Mouse (Mus musculus) monocyte, adult 2 months (primary cell): ENCODE measurements around the gene Yod1.

Experiments used
- DNase-seq, 2 experiments: peaks; one replicate each; pipeline ENCODE4 v3.0.0; 2022; ENCODE audit warnings: low spot score in 2 of 2, low read depth in 1 of 2

Gene Yod1

DNA sequence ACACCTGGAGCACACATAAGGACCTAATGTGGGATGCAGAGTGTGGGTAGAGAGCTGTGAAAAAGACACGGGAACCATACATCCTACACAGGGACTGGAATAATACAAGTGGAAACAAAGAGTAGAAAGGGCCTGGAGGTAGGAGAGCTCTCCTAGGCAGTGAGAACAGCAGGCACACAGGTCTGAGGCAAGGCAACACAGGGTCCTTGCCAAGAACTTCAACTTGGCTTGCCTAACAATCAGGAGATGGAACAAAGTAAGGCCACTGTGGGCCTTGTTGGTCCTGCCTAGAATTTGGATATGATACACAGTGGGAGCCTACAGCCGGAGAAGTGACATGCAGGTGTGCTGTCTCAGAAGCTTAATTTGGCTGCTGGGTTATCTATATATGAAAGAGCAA lies 52.8 kb downstream of the Yod1 start:
- DNase-seq = no peak

DNA sequence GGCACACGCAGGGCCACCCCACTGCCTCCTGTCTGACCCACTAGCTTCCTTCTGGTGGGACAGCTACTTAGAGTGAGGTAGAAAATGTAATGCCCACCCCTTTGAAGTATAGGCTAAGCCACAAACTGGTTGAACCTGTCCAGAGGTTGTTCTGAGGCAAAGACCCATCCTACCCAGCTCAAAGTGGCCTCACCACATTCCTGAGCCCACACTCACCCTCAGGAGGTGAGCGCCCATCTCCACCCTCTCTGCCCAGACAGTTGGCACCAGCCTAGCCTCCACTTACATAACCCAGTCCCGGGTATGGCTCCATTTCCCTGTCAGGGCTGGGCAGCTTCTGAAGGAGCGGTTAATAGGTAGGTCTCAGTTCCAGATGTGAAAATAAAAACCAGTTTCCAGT lies 53.4 kb downstream of the Yod1 start:
- no peak for DNase-seq

DNA sequence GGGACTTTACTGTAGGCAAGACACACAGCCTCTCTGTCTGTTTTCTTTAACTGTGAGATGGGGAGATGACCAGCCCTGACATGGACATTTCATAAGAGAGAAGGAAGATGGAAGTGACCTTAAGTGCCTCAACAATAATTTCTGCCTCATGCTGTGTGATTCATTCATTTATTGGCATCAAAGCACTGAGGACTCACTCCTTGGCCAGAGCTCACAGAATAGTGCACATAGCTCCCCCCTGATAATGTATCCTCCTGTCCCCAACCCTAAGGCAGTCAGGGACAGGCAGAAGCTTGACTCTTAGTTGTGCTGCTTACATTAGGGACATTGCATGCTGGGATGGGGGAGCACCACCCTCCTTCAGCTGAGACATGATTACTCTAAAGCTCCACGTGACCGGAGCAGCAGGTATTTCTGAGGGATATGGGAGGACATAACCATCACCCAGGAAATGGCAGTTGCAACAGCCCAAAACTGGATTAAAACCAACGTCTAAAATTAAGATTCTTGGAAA lies 53.9 kb downstream of the Yod1 start:
- no peak for DNase-seq
